Mouse (Mus musculus) hindbrain, embryonic 15.5 days (tissue): ENCODE measurements around the gene Nudt17. TPM values are rescaled to one million over a fixed set of nuclear protein-coding genes. Genes with fewer than 3 reads are reported as not detected.
A peak's percentile ranks its signal among the peaks of the same experiment; 100 is the strongest.

Experiments used
- ATAC-seq: fragments of 200-750 bp; cut with Nextera tagmentation; 2 replicates; pipeline ENCODE4 v1.8.0; 2017; ENCODE audit warnings: low read depth, moderate number of reproducible peaks, moderate TSS enrichment; ENCODE audit not compliant: low FRiP score
- H3K27ac ChIP-seq: fragments of 300-500 bp; sonication (generic); replicated peaks from 2 replicates; pipeline ENCODE4 v1.5.1; 2015; ENCODE audit warnings: mild to moderate bottlenecking, inconsistent platforms
- H3K27me3 ChIP-seq: fragments of 300-500 bp; sonication (generic); 2 replicates; pipeline ENCODE4 v1.6.1; 2015; ENCODE audit warnings: control low read depth, inconsistent platforms
- H3K36me3 ChIP-seq: fragments of 300-500 bp; sonication (generic); 2 replicates; pipeline ENCODE4 v1.6.1; 2015; ENCODE audit warnings: control low read depth, inconsistent platforms
- H3K4me1 ChIP-seq: fragments of 300-500 bp; sonication (generic); replicated peaks from 2 replicates; pipeline ENCODE4 v1.6.1; 2015; ENCODE audit warnings: control low read depth, inconsistent platforms
- H3K4me2 ChIP-seq: fragments of 300-500 bp; sonication (generic); 2 replicates; pipeline ENCODE4 v1.6.1; 2015; ENCODE audit warnings: moderate library complexity, mild to moderate bottlenecking, inconsistent platforms
- H3K4me3 ChIP-seq: fragments of 300-500 bp; sonication (generic); 2 replicates; pipeline ENCODE4 v1.5.1; 2015; ENCODE audit warnings: mild to moderate bottlenecking, inconsistent platforms
- H3K9ac ChIP-seq: fragments of 300-500 bp; sonication (generic); 2 replicates; pipeline ENCODE4 v1.6.1; 2015; ENCODE audit warnings: inconsistent platforms
- H3K9me3 ChIP-seq: fragments of 300-500 bp; sonication (generic); 2 replicates; pipeline ENCODE4 v1.6.1; 2016; ENCODE audit warnings: control low read depth, inconsistent platforms
- WGBS: fragments of 180-500 bp; shearing (Covaris S2); methylation state at CpG from one replicate; pipeline ENCODE4 v1.1.7; 2015; 5-methylcytosine and 5-hydroxymethylcytosine counted together
- polyA plus RNA-seq: library from polyadenylated mRNA; unstranded; fragments of >200 nt; fragmentation: Nextera tagmentation; extraction: Ambion mirVana; gene quantifications from 2 replicates; pipeline ENCODE4 v1.2.1, GENCODE M21; 2015

Gene Nudt17
- polyA plus RNA-seq, 1 experiment from 2014 or later, result 19.4 TPM

GRCm38 (mm10) chr3:96680269-96680956, 27.9 kb downstream of the Nudt17 start:
- Histone ChIP-seq H3K4me3 (no peak overlapping the region), H3K4me1 (peaks cover 11% of the 10 kb centered on the region), H3K9ac (no peak overlapping the region), H3K27me3 (peaks cover 3% of the 10 kb centered on the region; the same call in 1 of the 2 replicates), H3K9me3 (no peaks in the 10 kb centered on the region), H3K4me2 (no peak overlapping the region), H3K27ac (0 out of 2 replicates have a peak overlapping the region, but pooled peaks have one; percentile 1), H3K36me3 (no peaks in the 10 kb centered on the region)
- ATAC-seq, result peak; percentile 47
- 15% methylated on average over 12 of the region's 12 CpGs for WGBS

GRCm38 (mm10) chr3:96679159-96679674, 29.1 kb downstream of the Nudt17 start:
- Histone ChIP-seq H3K4me1 (peaks cover 11% of the 10 kb centered on the region), H3K4me3 (no peak overlapping the region), H3K36me3 (no peaks in the 10 kb centered on the region), H3K27ac (no peak overlapping the region), H3K9me3 (no peaks in the 10 kb centered on the region), H3K27me3 (no peaks in the 10 kb centered on the region), H3K9ac (no peak overlapping the region), H3K4me2 (no peak overlapping the region)
- 36% methylated on average over 5 of the region's 5 CpGs for WGBS
- ATAC-seq, result peak; percentile 16; the same call in 1 of the 2 replicates

DNA sequence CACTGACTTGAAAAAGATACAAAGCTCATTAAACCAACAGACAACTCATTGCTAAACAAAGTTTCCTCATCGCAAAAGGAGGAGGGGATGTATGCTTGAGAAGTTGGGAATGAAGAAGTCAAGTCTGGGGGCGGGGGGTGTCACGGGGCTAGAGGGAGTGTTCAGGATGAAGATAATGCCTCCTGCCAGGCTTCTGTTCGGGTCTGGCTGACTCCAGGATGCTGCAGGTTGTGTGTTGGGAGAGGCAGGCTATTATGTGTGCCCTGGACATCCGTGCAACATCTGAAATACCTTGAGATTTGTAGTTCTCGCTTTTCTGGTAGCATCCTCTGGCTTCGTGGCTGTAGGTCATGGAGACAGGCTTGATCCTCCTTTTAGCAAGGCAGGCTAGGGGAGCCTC, 29.9 kb downstream of the Nudt17 start:
- Histone ChIP-seq H3K4me1 (peaks cover 11% of the 10 kb centered on the region), H3K4me2 (no peak overlapping the region), H3K27ac (no peak overlapping the region), H3K36me3 (no peaks in the 10 kb centered on the region), H3K4me3 (no peak overlapping the region), H3K9me3 (no peaks in the 10 kb centered on the region), H3K27me3 (no peaks in the 10 kb centered on the region), H3K9ac (no peak overlapping the region)
- WGBS, result 69% methylated on average over 7 of the region's 7 CpGs
- no peak for ATAC-seq

- peaks cover 11% of the 10 kb centered on the region for H3K4me1 ChIP-seq
- no peaks in the 10 kb centered on the region for H3K9me3 ChIP-seq
- no peaks in the 10 kb centered on the region for H3K36me3 ChIP-seq
- H3K4me2 ChIP-seq, result no peak overlapping the region
- H3K9ac ChIP-seq, result no peak overlapping the region
- H3K27ac ChIP-seq, result no peak overlapping the region
- WGBS, result 24% methylated on average over 3 of the region's 3 CpGs
- no peak overlapping the region for H3K4me3 ChIP-seq
- H3K27me3 ChIP-seq, result 0 out of 2 replicates have a peak, but pooled peaks cover 4% of the 10 kb centered on the region
- ATAC-seq, result no peak
Measured at GRCm38 (mm10) chr3:96675690-96676089, 32.7 kb downstream of the Nudt17 start.

GRCm38 (mm10) chr3:96675171-96675570, 33.2 kb downstream of the Nudt17 start:
- 87% methylated on average over 3 of the region's 3 CpGs for WGBS

GRCm38 (mm10) chr3:96674442-96674841, 33.9 kb downstream of the Nudt17 start:
- ATAC-seq, result no peak
- H3K4me3 ChIP-seq, result no peak overlapping the region
- no peaks in the 10 kb centered on the region for H3K36me3 ChIP-seq
- H3K9ac ChIP-seq, result no peak overlapping the region
- 0 out of 2 replicates have a peak, but pooled peaks cover 4% of the 10 kb centered on the region for H3K27me3 ChIP-seq
- no peaks in the 10 kb centered on the region for H3K9me3 ChIP-seq
- peaks cover 5% of the 10 kb centered on the region for H3K4me1 ChIP-seq
- WGBS, result 68% methylated on average over 8 of the region's 8 CpGs
- no peak overlapping the region for H3K4me2 ChIP-seq
- no peak overlapping the region for H3K27ac ChIP-seq

More at GRCm38 (mm10) chr3:96675171-96675570, 33.2 kb downstream of the Nudt17 start:
- H3K9me3 ChIP-seq, result no peaks in the 10 kb centered on the region
- no peak overlapping the region for H3K4me2 ChIP-seq
- 0 out of 2 replicates have a peak, but pooled peaks cover 4% of the 10 kb centered on the region for H3K27me3 ChIP-seq
- ATAC-seq, result no peak
- H3K36me3 ChIP-seq, result no peaks in the 10 kb centered on the region
- no peak overlapping the region for H3K9ac ChIP-seq
- H3K4me1 ChIP-seq, result peaks cover 11% of the 10 kb centered on the region
- H3K4me3 ChIP-seq, result no peak overlapping the region
- no peak overlapping the region for H3K27ac ChIP-seq

DNA sequence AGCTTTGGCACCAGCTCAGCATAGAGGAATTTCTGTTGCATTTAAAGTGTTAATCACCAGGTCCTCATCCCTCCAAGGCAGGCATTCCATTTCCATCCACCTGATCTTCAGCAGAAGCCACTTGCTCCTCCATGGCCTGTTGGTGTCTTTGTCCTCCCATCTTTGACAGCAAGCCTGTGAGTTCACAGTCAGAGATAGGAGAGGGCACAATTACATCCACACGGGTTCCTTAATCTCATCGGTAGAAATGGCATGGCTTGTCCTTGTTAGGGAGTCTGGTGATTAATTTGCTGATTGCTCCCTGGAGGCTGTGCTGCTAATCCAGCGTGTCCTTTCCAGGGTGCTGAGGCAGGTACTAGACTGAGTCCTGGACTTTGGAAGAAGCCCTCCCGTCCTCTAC, 34.8 kb downstream of the Nudt17 start:
- H3K4me2 ChIP-seq, result no peak overlapping the region
- 69% methylated on average over 4 of the region's 4 CpGs for WGBS
- no peaks in the 10 kb centered on the region for H3K9me3 ChIP-seq
- 0 out of 2 replicates have a peak, but pooled peaks cover 4% of the 10 kb centered on the region for H3K27me3 ChIP-seq
- no peak for ATAC-seq
- no peak overlapping the region for H3K4me3 ChIP-seq
- no peak overlapping the region for H3K9ac ChIP-seq
- H3K36me3 ChIP-seq, result no peaks in the 10 kb centered on the region
- H3K4me1 ChIP-seq, result peaks cover 5% of the 10 kb centered on the region
- H3K27ac ChIP-seq, result no peak overlapping the region

DNA sequence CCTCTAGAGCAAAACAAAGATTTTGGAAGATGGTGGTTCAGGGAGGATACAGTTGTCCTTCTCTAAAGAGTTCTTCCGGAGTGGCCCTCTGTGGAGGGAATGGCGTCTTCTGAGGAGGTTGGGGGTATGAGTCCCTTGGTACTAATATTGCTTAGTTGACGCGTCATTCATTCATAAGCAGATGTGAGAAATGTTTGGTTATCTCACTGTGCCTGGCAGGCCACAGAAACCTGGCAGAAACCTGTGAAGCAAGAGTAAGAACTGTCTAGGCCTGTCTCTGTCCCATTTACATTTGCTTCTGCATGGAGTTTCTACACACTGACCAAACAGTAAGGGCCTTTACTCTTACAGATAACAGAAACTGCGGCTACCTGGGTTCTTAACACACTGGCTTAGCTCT, 36.8 kb downstream of the Nudt17 start:
- ATAC-seq, result no peak
- Histone ChIP-seq H3K4me3 (no peak overlapping the region), H3K4me2 (no peak overlapping the region), H3K27me3 (0 out of 2 replicates have a peak, but pooled peaks cover 4% of the 10 kb centered on the region), H3K9me3 (no peaks in the 10 kb centered on the region), H3K9ac (no peak overlapping the region), H3K4me1 (peaks cover 5% of the 10 kb centered on the region), H3K36me3 (no peaks in the 10 kb centered on the region), H3K27ac (no peak overlapping the region)
- WGBS, result 96% methylated on average over 5 of the region's 5 CpGs

- no peaks in the 10 kb centered on the region for H3K36me3 ChIP-seq
- WGBS, result 5% methylated on average over 35 of the region's 35 CpGs
- H3K4me1 ChIP-seq, result peaks cover 5% of the 10 kb centered on the region
Measured at GRCm38 (mm10) chr3:96669727-96670468, 38.5 kb downstream of the Nudt17 start, which contains the start of gene Ankrd35. Ankrd35 (plus strand) TSS chr3:96670131.

GRCm38 (mm10) chr3:96668424-96669067, 39.8 kb downstream of the Nudt17 start:
- Histone ChIP-seq H3K4me2 (no peak overlapping the region), H3K27ac (no peak overlapping the region), H3K4me1 (peaks cover 13% of the 10 kb centered on the region), H3K9me3 (no peaks in the 10 kb centered on the region), H3K4me3 (no peak overlapping the region), H3K36me3 (no peaks in the 10 kb centered on the region), H3K9ac (no peak overlapping the region), H3K27me3 (0 out of 2 replicates have a peak, but pooled peaks cover 4% of the 10 kb centered on the region)
- ATAC-seq, result no peak
- 97% methylated on average over 5 of the region's 5 CpGs for WGBS

More at GRCm38 (mm10) chr3:96669727-96670468, 38.5 kb downstream of the Nudt17 start, which contains the start of gene Ankrd35:
- Histone ChIP-seq H3K27me3 (0 out of 2 replicates have a peak, but pooled peaks cover 4% of the 10 kb centered on the region), H3K4me2 (peak within 1 kb of the TSS; percentile 94), H3K4me3 (peak within 1 kb of the TSS; percentile 50), H3K9ac (peak within 1 kb of the TSS; percentile 48), H3K27ac (no peak within 1 kb of the TSS), H3K9me3 (no peaks in the 10 kb centered on the region)
- ATAC-seq, result peak; percentile 92

DNA sequence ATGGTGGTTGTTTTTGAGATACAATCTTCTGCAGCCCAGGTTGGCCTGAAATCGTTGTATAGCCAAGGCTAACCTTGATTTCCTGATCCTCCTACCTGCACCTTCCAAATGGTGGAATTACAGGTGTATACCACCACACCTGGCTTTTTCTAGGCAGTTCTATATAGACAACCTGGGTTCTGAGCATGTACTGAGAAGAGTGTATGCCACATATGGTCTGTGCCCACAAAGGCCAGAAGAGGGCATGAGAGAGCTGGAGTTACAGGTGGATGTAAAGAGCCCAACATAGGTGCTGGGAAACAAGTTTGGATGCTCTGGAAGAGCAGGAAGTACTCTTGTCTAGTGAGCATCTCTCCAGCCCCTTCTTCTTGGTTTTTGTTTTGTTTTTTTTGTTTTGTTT, 41.0 kb downstream of the Nudt17 start:
- H3K27ac ChIP-seq, result no peak overlapping the region
- H3K27me3 ChIP-seq, result 0 out of 2 replicates have a peak, but pooled peaks cover 4% of the 10 kb centered on the region
- H3K4me2 ChIP-seq, result no peak overlapping the region
- no peak overlapping the region for H3K4me3 ChIP-seq
- H3K9me3 ChIP-seq, result no peaks in the 10 kb centered on the region
- no peaks in the 10 kb centered on the region for H3K36me3 ChIP-seq
- ATAC-seq, result no peak
- peaks cover 24% of the 10 kb centered on the region for H3K4me1 ChIP-seq
- H3K9ac ChIP-seq, result no peak overlapping the region
- 40% methylated on average over 1 of the region's 1 CpGs for WGBS
